8 mouse cellular contexts compared by ENCODE assay signal in the genomic region with DNA sequence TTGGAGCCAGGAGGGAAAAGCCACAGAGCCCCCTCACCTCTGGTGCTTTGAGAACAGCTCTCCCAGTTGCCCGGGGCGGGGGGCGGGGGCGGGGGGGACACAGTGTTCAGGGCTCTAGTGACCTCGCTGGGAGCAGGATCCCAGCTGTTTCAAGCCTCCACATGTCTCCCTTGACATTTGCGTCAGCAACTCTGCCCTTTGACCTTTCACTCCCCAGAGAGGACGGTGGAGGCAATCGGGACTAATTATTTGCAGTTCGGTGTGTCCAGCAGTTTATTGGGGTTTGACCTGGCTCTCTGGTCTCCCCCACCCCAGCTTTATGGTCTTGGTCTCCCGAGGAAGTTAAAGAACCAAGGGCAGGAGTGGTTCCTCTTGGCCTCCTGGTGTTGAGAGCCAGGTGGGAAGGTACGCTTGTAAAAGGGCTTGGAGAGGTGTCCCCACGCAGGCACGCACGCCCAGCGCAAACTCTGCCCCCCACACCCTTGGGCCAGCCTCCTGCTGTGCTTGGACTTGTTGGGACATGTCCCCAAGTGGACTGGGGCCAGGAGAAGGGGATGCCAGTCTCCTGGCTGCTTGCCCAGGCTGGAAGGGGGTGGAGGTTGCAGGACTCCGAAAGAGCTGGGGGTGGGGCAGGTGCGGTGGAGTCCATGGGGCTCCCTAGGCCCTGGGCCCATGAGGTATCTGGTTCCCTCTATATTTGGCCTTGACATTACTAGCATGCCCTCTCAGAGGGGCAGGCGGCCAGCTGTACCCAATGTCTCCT.
DNase-seq lines count a peak whose midpoint lies in the region; ATAC-seq and TF ChIP-seq lines count a peak whose summit lies in the region.

No protein-coding gene starts in this region.

- WGBS in intestine, embryonic 15.5 days, result 41% methylated on average over 18 of the region's 18 CpGs
- 59% methylated on average over 18 of the region's 18 CpGs for WGBS in liver, postnatal 0 days (ENCODE audit: insufficient replicate concordance)

- no peak for TF ChIP-seq POLR2A in brain, embryonic 14.5 days (IDR thresholded peaks at IDR 0.05; ENCODE audit: borderline replicate concordance, extremely low read depth, insufficient read depth, insufficient read length, poor library complexity, severe bottlenecking)

- H3K27ac ChIP-seq in intestine, embryonic 15.5 days, result peak overlapping the region; percentile 59
- H3K27ac ChIP-seq in liver, postnatal 0 days (ENCODE audit: low read depth), result peak overlapping the region; percentile 83

- TF ChIP-seq CTCF in brain, embryonic 14.5 days (IDR thresholded peaks at IDR 0.05; ENCODE audit: borderline replicate concordance, extremely low read depth, insufficient read depth, insufficient read length), result no peak
- TF ChIP-seq CTCF in liver, postnatal 0 days (IDR thresholded peaks at IDR 0.05; ENCODE audit: low read depth), result no peak

- intact Hi-C loops in left cerebral cortex, postnatal 4 days (cut with DNase I), result loop anchor here (5.0 to 10.0 kb wide), 3 partner anchors 78 to 351 kb away; a partner anchor contains a TSS

- no peaks in the 10 kb centered on the region for H3K27me3 ChIP-seq in intestine, embryonic 15.5 days (replicated peaks)
- H3K27me3 ChIP-seq in liver, postnatal 0 days (ENCODE audit: insufficient read depth, low read length), result no peaks in the 10 kb centered on the region

- 0 out of 2 replicates have a peak, but pooled peaks have one; percentile 13 for TF ChIP-seq EP300 in liver, postnatal 0 days (IDR thresholded peaks at IDR 0.05; ENCODE audit: low read depth)

- H3K4me1 ChIP-seq in intestine, embryonic 15.5 days (replicated peaks), result peaks cover 37% of the 10 kb centered on the region
- peaks cover 25% of the 10 kb centered on the region for H3K4me1 ChIP-seq in liver, postnatal 0 days (ENCODE audit: insufficient read depth)

- H3K4me3 ChIP-seq in intestine, embryonic 15.5 days (replicated peaks), result no peak overlapping the region
- H3K4me3 ChIP-seq in liver, postnatal 0 days (ENCODE audit: low read depth, low read length), result no peak overlapping the region

- no peaks in the 10 kb centered on the region for H3K36me3 ChIP-seq in intestine, embryonic 15.5 days
- no peaks in the 10 kb centered on the region for H3K36me3 ChIP-seq in liver, postnatal 0 days (replicated peaks; ENCODE audit: insufficient read depth, low read length)

- DNase-seq in left cerebral cortex, postnatal 4 days, result peak; percentile 88
- DNase-seq in left cerebral cortex, adult 18-20 months (ENCODE audit: low spot score in 2 of 2), result no peak
- peak; percentile 78 for DNase-seq in brain, embryonic 14.5 days (ENCODE audit: low read depth)
- peak; percentile 95 for DNase-seq in gastrocnemius, postnatal 25 days
- DNase-seq in liver, postnatal 0 days, result peak; percentile 89
- peak; percentile 63 for DNase-seq in testis, postnatal 14 days (ENCODE audit: low spot score)
- DNase-seq in left cerebral cortex, adult 8-10 months (ENCODE audit: low spot score in 2 of 2), result no peak

- H3K9ac ChIP-seq in intestine, embryonic 15.5 days, result no peak overlapping the region
- 0 out of 2 replicates have a peak overlapping the region, but pooled peaks have one; percentile 34 for H3K9ac ChIP-seq in liver, postnatal 0 days (replicated peaks)

- no peaks in the 10 kb centered on the region for H3K9me3 ChIP-seq in intestine, embryonic 15.5 days
- H3K9me3 ChIP-seq in liver, postnatal 0 days (ENCODE audit: low read length), result no peaks in the 10 kb centered on the region

- peak; percentile 52 for ATAC-seq in intestine, embryonic 15.5 days
- ATAC-seq in liver, postnatal 0 days, result peak; percentile 74

- H3K4me2 ChIP-seq in intestine, embryonic 15.5 days (replicated peaks), result peak overlapping the region; percentile 30; the same call in 1 of the 2 replicates
- peak overlapping the region; percentile 30; the same call in 1 of the 2 replicates for H3K4me2 ChIP-seq in liver, postnatal 0 days (ENCODE audit: low read depth, low read length)

Comparison
In these comparisons a context has a peak if more than half of its experiments do, and no peak if none do; other contexts are left out.
1. DNase-seq: peak in left cerebral cortex, postnatal 4 days (single experiment), brain, embryonic 14.5 days (single experiment), gastrocnemius, postnatal 25 days (single experiment), liver, postnatal 0 days (single experiment) and testis, postnatal 14 days (single experiment); none in left cerebral cortex, adult 18-20 months (0 of 2) and left cerebral cortex, adult 8-10 months (0 of 2).